Mouse (Mus musculus) spleen, postnatal 4 days (tissue): ENCODE data around the gene Sec14l3.

ENCODE experiments used
- DNase-seq, 2 experiments: peaks; one replicate each; pipeline ENCODE4 v3.0.0; 2022; ENCODE audit warnings: low spot score in 2 of 2

The Sec14l3 gene

GRCm38 (mm10) chr11:4060866-4061575 is 3.6 kb upstream of the Sec14l3 start:
- no peak for DNase-seq

GRCm38 (mm10) chr11:4062523-4062922 is 2.1 kb upstream of the Sec14l3 start:
- DNase-seq = no peak

GRCm38 (mm10) chr11:4062981-4063380 is 1.7 kb upstream of the Sec14l3 start:
- no peak for DNase-seq

GRCm38 (mm10) chr11:4069664-4070063 is 5.0 kb downstream of the Sec14l3 start:
- DNase-seq = no peak

- peak; percentile 41 to 78 for DNase-seq
These were observed 12.0 kb downstream of the Sec14l3 start for GRCm38 (mm10) chr11:4076633-4077032.

GRCm38 (mm10) chr11:4078267-4078933 is 13.8 kb downstream of the Sec14l3 start:
- no peak for DNase-seq

- DNase-seq = peak; percentile 34 to 82
These were observed 15.6 kb downstream of the Sec14l3 start for GRCm38 (mm10) chr11:4080219-4080618.

- peak; percentile 44 to 70 for DNase-seq
These were observed 18.9 kb downstream of the Sec14l3 start for GRCm38 (mm10) chr11:4083316-4084078.

GRCm38 (mm10) chr11:4086246-4086645 is 21.6 kb downstream of the Sec14l3 start:
- DNase-seq = no peak

- DNase-seq = no peak
These were observed 22.6 kb downstream of the Sec14l3 start for GRCm38 (mm10) chr11:4087267-4087666.

GRCm38 (mm10) chr11:4093459-4094377 is 29.1 kb downstream of the Sec14l3 start:
- DNase-seq = no peak

- peak; percentile 82 to 92 for DNase-seq
These were observed 29.9 kb downstream of the Sec14l3 start for GRCm38 (mm10) chr11:4094378-4095170.

GRCm38 (mm10) chr11:4095171-4096053 is 30.8 kb downstream of the Sec14l3 start, which contains the start of gene Mtfp1:
TSS of gene Mtfp1 (minus strand) at chr11:4095445.
- peak; percentile 66 to 85 for DNase-seq

- DNase-seq = peak; percentile 97 to 98
These were observed 31.7 kb downstream of the Sec14l3 start for GRCm38 (mm10) chr11:4096054-4096984.

GRCm38 (mm10) chr11:4097091-4097621 is 32.5 kb downstream of the Sec14l3 start:
- peak in 1 of 2 experiments; percentile 72 for DNase-seq

GRCm38 (mm10) chr11:4098120-4098519 is 33.5 kb downstream of the Sec14l3 start:
- no peak for DNase-seq

- no peak for DNase-seq
These were observed 34.2 kb downstream of the Sec14l3 start for GRCm38 (mm10) chr11:4098816-4099215.

- no peak for DNase-seq
These were observed 34.8 kb downstream of the Sec14l3 start for GRCm38 (mm10) chr11:4099447-4099846.
